Mouse (Mus musculus) brain, embryonic 14.5 days (tissue): ENCODE measurements at regions not wholly inside any gene's neighbourhood (a gene's known extent, or its start where the extent isn't known, plus 50 kb on each side); places are given as distances from the start of the nearest gene placed in this dataset.

Experiments used
- CTCF ChIP-seq: fragments of 200-500 bp; IDR thresholded peaks from 2 replicates; pipeline ENCODE4 v1.5.1; 2012; ENCODE audit warnings: inconsistent platforms, mild to moderate bottlenecking, moderate library complexity, borderline replicate concordance; ENCODE audit not compliant: insufficient read depth, insufficient read length; ENCODE audit errors: extremely low read depth
- POLR2A ChIP-seq: fragments of 200-500 bp; IDR thresholded peaks from 2 replicates; pipeline ENCODE4 v1.6.1; 2012; ENCODE audit warnings: mild to moderate bottlenecking, inconsistent platforms, borderline replicate concordance; ENCODE audit not compliant: poor library complexity, insufficient read depth, insufficient read length, severe bottlenecking; ENCODE audit errors: extremely low read depth

DNA sequence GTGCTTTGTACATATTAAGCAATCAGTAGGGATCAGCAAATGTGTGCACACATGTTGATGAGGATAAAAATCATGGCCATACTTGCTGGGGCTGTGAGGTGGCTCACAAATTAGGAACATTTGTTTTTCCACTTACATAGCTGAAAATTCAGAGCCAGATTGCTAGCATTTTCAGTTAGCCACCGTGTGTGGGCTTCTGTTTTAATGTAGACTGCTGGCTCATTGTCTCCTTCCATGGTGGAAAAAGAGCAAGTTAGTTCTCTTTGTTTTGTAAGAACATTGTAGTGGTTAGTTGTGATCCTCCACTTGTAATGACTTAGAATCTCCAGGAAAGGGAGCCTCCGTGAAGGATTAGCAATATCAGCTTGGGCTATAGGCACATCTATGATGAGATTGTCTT, 107.2 kb upstream of the 4931417E11Rik start:
- TF ChIP-seq CTCF (no peak), POLR2A (no peak)
